Mouse (Mus musculus) heart, adult 11 months (tissue): Measurements from ENCODE around the gene Pth2r.

ENCODE experiments used
- DNase-seq: peaks from one replicate; pipeline ENCODE4 v3.0.0; 2022

Pth2r gene

GRCm38 (mm10) chr1:65281756-65282155 is at the start of gene Pth2r:
Pth2r (plus strand) TSS chr1:65282056.
- DNase-seq = no peak

- DNase-seq = no peak
These were observed 44.1 kb upstream of the Pth2r start for GRCm38 (mm10) chr1:65237712-65238111.

- no peak for DNase-seq
These were observed 36.2 kb upstream of the Pth2r start for GRCm38 (mm10) chr1:65245637-65246036.

GRCm38 (mm10) chr1:65280461-65280860 is 1.4 kb upstream of the Pth2r start:
- no peak for DNase-seq

GRCm38 (mm10) chr1:65282766-65283165 is 910 bp downstream of the Pth2r start:
- no peak for DNase-seq

GRCm38 (mm10) chr1:65308476-65308875 is 26.6 kb downstream of the Pth2r start:
- no peak for DNase-seq

GRCm38 (mm10) chr1:65311214-65311933 is 29.5 kb downstream of the Pth2r start:
- no peak for DNase-seq

GRCm38 (mm10) chr1:65312118-65312517 is 30.3 kb downstream of the Pth2r start:
- no peak for DNase-seq

GRCm38 (mm10) chr1:65312896-65313295 is 31.0 kb downstream of the Pth2r start:
- no peak for DNase-seq

- DNase-seq = no peak
These were observed 32.5 kb downstream of the Pth2r start for GRCm38 (mm10) chr1:65314054-65315021.

- no peak for DNase-seq
These were observed 33.2 kb downstream of the Pth2r start for GRCm38 (mm10) chr1:65315022-65315407.

GRCm38 (mm10) chr1:65334026-65334425 is 52.2 kb downstream of the Pth2r start:
- no peak for DNase-seq

GRCm38 (mm10) chr1:65337768-65338167 is 55.9 kb downstream of the Pth2r start:
- no peak for DNase-seq

- DNase-seq = no peak
These were observed 58.4 kb downstream of the Pth2r start for GRCm38 (mm10) chr1:65340240-65340639.

GRCm38 (mm10) chr1:65352979-65353378 is 71.1 kb downstream of the Pth2r start:
- no peak for DNase-seq

GRCm38 (mm10) chr1:65354153-65354552 is 72.3 kb downstream of the Pth2r start:
- no peak for DNase-seq

GRCm38 (mm10) chr1:65388328-65388727 is 106.5 kb downstream of the Pth2r start:
- no peak for DNase-seq

GRCm38 (mm10) chr1:65389621-65390020 is 107.8 kb downstream of the Pth2r start:
- no peak for DNase-seq

GRCm38 (mm10) chr1:65407441-65407840 is 125.6 kb downstream of the Pth2r start:
- DNase-seq = no peak

- DNase-seq = no peak
These were observed 139.1 kb downstream of the Pth2r start for GRCm38 (mm10) chr1:65420909-65421308.

GRCm38 (mm10) chr1:65422501-65423010 is 140.7 kb downstream of the Pth2r start:
- DNase-seq = no peak
